Mouse (Mus musculus) 3T3-L1 (cell line): ENCODE data around the gene Tacc3.
A peak's percentile ranks its signal among the peaks of the same experiment; 100 is the strongest.

Source experiments
- DNase-seq: peaks from one replicate; pipeline ENCODE4 v3.0.0-alpha.2; 2015; ENCODE audit warnings: low read depth, low spot score

The Tacc3 gene

GRCm38 (mm10) chr5:33655251-33655840, 2.6 kb upstream of the Tacc3 start:
- DNase-seq = no peak

GRCm38 (mm10) chr5:33656739-33657138, 1.2 kb upstream of the Tacc3 start:
- DNase-seq = no peak

- DNase-seq = peak; percentile 78
These were observed 609 bp upstream of the Tacc3 start for GRCm38 (mm10) chr5:33657251-33657786.

- no peak for DNase-seq
These were observed 729 bp downstream of the Tacc3 start for GRCm38 (mm10) chr5:33658664-33659050.

- DNase-seq = peak; percentile 73
These were observed 10.3 kb downstream of the Tacc3 start for GRCm38 (mm10) chr5:33668223-33668622.

GRCm38 (mm10) chr5:33671659-33672058, 13.7 kb downstream of the Tacc3 start:
- DNase-seq = no peak

- DNase-seq = peak; percentile 44
These were observed 16.5 kb downstream of the Tacc3 start for GRCm38 (mm10) chr5:33674439-33674838.

GRCm38 (mm10) chr5:33675964-33676363, 18.0 kb downstream of the Tacc3 start:
- peak; percentile 73 for DNase-seq

GRCm38 (mm10) chr5:33678244-33678643, 20.3 kb downstream of the Tacc3 start:
- no peak for DNase-seq

- DNase-seq = no peak
These were observed 23.1 kb downstream of the Tacc3 start for GRCm38 (mm10) chr5:33681044-33681443.

GRCm38 (mm10) chr5:33681611-33682388, 23.9 kb downstream of the Tacc3 start:
- no peak for DNase-seq

GRCm38 (mm10) chr5:33682963-33683362, 25.0 kb downstream of the Tacc3 start:
- no peak for DNase-seq

GRCm38 (mm10) chr5:33683897-33684652, 26.1 kb downstream of the Tacc3 start:
- DNase-seq = peak; percentile 57

- no peak for DNase-seq
These were observed 27.0 kb downstream of the Tacc3 start for GRCm38 (mm10) chr5:33684932-33685331.

- no peak for DNase-seq
These were observed 29.2 kb downstream of the Tacc3 start for GRCm38 (mm10) chr5:33687142-33687541.

GRCm38 (mm10) chr5:33688278-33689220, 30.6 kb downstream of the Tacc3 start:
- DNase-seq = no peak

- DNase-seq = no peak
These were observed 31.4 kb downstream of the Tacc3 start for GRCm38 (mm10) chr5:33689221-33689844.

GRCm38 (mm10) chr5:33689852-33690645, 32.1 kb downstream of the Tacc3 start:
- no peak for DNase-seq

- no peak for DNase-seq
These were observed 34.5 kb downstream of the Tacc3 start for GRCm38 (mm10) chr5:33692393-33692792.

- no peak for DNase-seq
These were observed 36.5 kb downstream of the Tacc3 start for GRCm38 (mm10) chr5:33694461-33694847.
